Mouse (Mus musculus): ENCODE data around the gene Grm4.

GRCm38 (mm10) chr17:27518296-27518695 lies 2.9 kb downstream of the Grm4 start:
- TF ChIP-seq CTCF (IDR thresholded peaks at IDR 0.05) (no peak), POLR2A (IDR thresholded peaks at IDR 0.05; ENCODE audit: insufficient read depth, low read depth, low read length) (no peak)

Measured in heart, adult 2 months (tissue).